Mouse (Mus musculus): Measurements from ENCODE around the gene Cp. TPM values are rescaled to one million over a fixed set of nuclear protein-coding genes. Genes with fewer than 3 reads are reported as not detected.
A peak's percentile ranks its signal among the peaks of the same experiment; 100 is the strongest.
"Not testable (repeated sequence)": the region's sequence is repeated elsewhere in the genome, so short reads cannot be mapped to it uniquely, and the experiment has no call there.

The Cp gene
- polyA plus RNA-seq, 1 experiment from 2014 or later, result 1.8 TPM

- peak overlapping the region; percentile 67 for H3K4me3 ChIP-seq
- H3K9ac ChIP-seq, result peak overlapping the region; percentile 55
- no peaks in the 10 kb centered on the region for H3K9me3 ChIP-seq (replicated peaks)
- peak overlapping the region; percentile 75 for H3K4me2 ChIP-seq
- no peak for ATAC-seq (replicated peaks; ENCODE audit: insufficient number of reproducible peaks, insufficient read depth, low FRiP score, low read depth)
- 12% methylated on average over 10 of the region's 10 CpGs for WGBS
- H3K36me3 ChIP-seq, result no peaks in the 10 kb centered on the region; the same call in 1 of the 2 replicates
- peaks cover 13% of the 10 kb centered on the region for H3K4me1 ChIP-seq (replicated peaks)
- H3K27me3 ChIP-seq, result no peaks in the 10 kb centered on the region
- peak overlapping the region; percentile 62 for H3K27ac ChIP-seq
These were observed 77.2 kb downstream of the Cp start for GRCm38 (mm10) chr3:20033761-20034718.

GRCm38 (mm10) chr3:20034719-20035404 is 78.0 kb downstream of the Cp start, which contains the start of gene Hps3:
TSS of gene Hps3 (minus strand) at chr3:20035315.
- no peaks in the 10 kb centered on the region for H3K9me3 ChIP-seq (replicated peaks)
- H3K4me2 ChIP-seq, result peak within 1 kb of the TSS; percentile 75
- peak within 1 kb of the TSS; percentile 67 for H3K4me3 ChIP-seq
- H3K9ac ChIP-seq, result peak within 1 kb of the TSS; percentile 55
- peak; percentile 97 for ATAC-seq (replicated peaks; ENCODE audit: insufficient number of reproducible peaks, insufficient read depth, low FRiP score, low read depth)
- peak within 1 kb of the TSS; percentile 62 for H3K27ac ChIP-seq
- H3K4me1 ChIP-seq (replicated peaks), result peaks cover 13% of the 10 kb centered on the region
- H3K36me3 ChIP-seq, result no peaks in the 10 kb centered on the region; the same call in 1 of the 2 replicates
- H3K27me3 ChIP-seq, result no peaks in the 10 kb centered on the region
- WGBS, result under 1% methylated on average over 47 of the region's 47 CpGs

GRCm38 (mm10) chr3:20036069-20036468 is 79.2 kb downstream of the Cp start:
- Histone ChIP-seq H3K4me2 (no peak overlapping the region), H3K4me3 (no peak overlapping the region), H3K27me3 (no peaks in the 10 kb centered on the region), H3K27ac (no peak overlapping the region), H3K4me1 (replicated peaks) (peaks cover 13% of the 10 kb centered on the region), H3K9ac (no peak overlapping the region), H3K36me3 (no peaks in the 10 kb centered on the region), H3K9me3 (replicated peaks) (no peaks in the 10 kb centered on the region)
- WGBS, result 73% methylated on average over 4 of the region's 4 CpGs
- ATAC-seq (replicated peaks; ENCODE audit: insufficient number of reproducible peaks, insufficient read depth, low FRiP score, low read depth), result no peak

- not testable (repeated sequence) for H3K4me3 ChIP-seq; H3K4me2 ChIP-seq; H3K4me1 ChIP-seq (replicated peaks); H3K36me3 ChIP-seq; H3K9me3 ChIP-seq (replicated peaks); H3K27ac ChIP-seq; ATAC-seq (replicated peaks; ENCODE audit: insufficient number of reproducible peaks, insufficient read depth, low FRiP score, low read depth); H3K9ac ChIP-seq; H3K27me3 ChIP-seq
- 88% methylated on average over 7 of the region's 7 CpGs for WGBS
These were observed 84.6 kb downstream of the Cp start for GRCm38 (mm10) chr3:20041461-20041860.

GRCm38 (mm10) chr3:20044736-20045135 is 87.9 kb downstream of the Cp start:
- H3K36me3 ChIP-seq; H3K9me3 ChIP-seq (replicated peaks); H3K9ac ChIP-seq; H3K27me3 ChIP-seq; H3K4me3 ChIP-seq; H3K4me2 ChIP-seq; ATAC-seq (replicated peaks; ENCODE audit: insufficient number of reproducible peaks, insufficient read depth, low FRiP score, low read depth); H3K27ac ChIP-seq; H3K4me1 ChIP-seq (replicated peaks): not testable (repeated sequence)
- 64% methylated on average over 3 of the region's 3 CpGs for WGBS

- peak; percentile 100 for ATAC-seq (replicated peaks; ENCODE audit: insufficient number of reproducible peaks, insufficient read depth, low FRiP score, low read depth)
These were observed 100.7 kb downstream of the Cp start, which contains the start of gene Hltf for GRCm38 (mm10) chr3:20057306-20058196. TSS of gene Hltf (plus strand) at chr3:20057811.

GRCm38 (mm10) chr3:20058197-20058541 is 101.3 kb downstream of the Cp start:
- under 1% methylated on average over 7 of the region's 9 CpGs for WGBS
- Histone ChIP-seq H3K4me1 (replicated peaks) (peaks cover 7% of the 10 kb centered on the region), H3K4me3 (peak overlapping the region; percentile 82), H3K4me2 (peak overlapping the region; percentile 72), H3K27me3 (no peaks in the 10 kb centered on the region), H3K9ac (peak overlapping the region; percentile 67; the same call in 1 of the 2 replicates), H3K36me3 (peaks cover 9% of the 10 kb centered on the region), H3K9me3 (replicated peaks) (no peaks in the 10 kb centered on the region), H3K27ac (no peak overlapping the region)
- ATAC-seq (replicated peaks; ENCODE audit: insufficient number of reproducible peaks, insufficient read depth, low FRiP score, low read depth), result no peak

More at GRCm38 (mm10) chr3:20057306-20058196, 100.7 kb downstream of the Cp start, which contains the start of gene Hltf:
- Histone ChIP-seq H3K27ac (peak within 1 kb of the TSS; percentile 59), H3K27me3 (no peaks in the 10 kb centered on the region), H3K9ac (peak within 1 kb of the TSS; percentile 67), H3K4me2 (peak within 1 kb of the TSS; percentile 72), H3K9me3 (replicated peaks) (no peaks in the 10 kb centered on the region), H3K4me3 (peak within 1 kb of the TSS; percentile 82), H3K4me1 (replicated peaks) (peaks cover 7% of the 10 kb centered on the region), H3K36me3 (peaks cover 5% of the 10 kb centered on the region)
- WGBS, result under 1% methylated on average over 54 of the region's 54 CpGs

Other genes with a start within 250 kb of the Cp start
- gene Hps3, start 78.3 kb downstream of the Cp start, polyA plus RNA-seq (2015; fragmentation: Nextera tagmentation; extraction: Ambion mirVana), result 9.1 and 10.8 TPM in 2 replicates
- 14.0 and 14.4 TPM in 2 replicates for gene Hltf, start 100.8 kb downstream of the Cp start, polyA plus RNA-seq (2015; fragmentation: Nextera tagmentation; extraction: Ambion mirVana)
- 463 and 501 TPM in 2 replicates for gene Gyg, start 198.3 kb downstream of the Cp start, polyA plus RNA-seq (2015; fragmentation: Nextera tagmentation; extraction: Ambion mirVana)